Mouse (Mus musculus): ENCODE measurements at regions not wholly inside any gene's neighbourhood (a gene's known extent, or its start where the extent isn't known, plus 50 kb on each side); places are given as distances from the start of the nearest gene placed in this dataset.
A peak's percentile ranks its signal among the peaks of the same experiment; 100 is the strongest.

GRCm38 (mm10) chr2:51362825-51363616 is 214.1 kb upstream of the Rnd3 start:
- no peak for ATAC-seq (replicated peaks)
- Histone ChIP-seq H3K27me3 (replicated peaks) (no peaks in the 10 kb centered on the region), H3K9me3 (no peaks in the 10 kb centered on the region), H3K4me2 (no peak overlapping the region), H3K4me3 (no peak overlapping the region), H3K36me3 (replicated peaks) (no peaks in the 10 kb centered on the region), H3K27ac (no peak overlapping the region), H3K9ac (no peak overlapping the region), H3K4me1 (no peaks in the 10 kb centered on the region)
- 80% methylated on average over 9 of the region's 9 CpGs for WGBS

- no peaks in the 10 kb centered on the region for H3K36me3 ChIP-seq (replicated peaks)
- no peak overlapping the region for H3K27ac ChIP-seq
- ATAC-seq (replicated peaks): no peak
- no peaks in the 10 kb centered on the region for H3K9me3 ChIP-seq
- H3K4me2 ChIP-seq: no peak overlapping the region
- WGBS: 88% methylated on average over 7 of the region's 7 CpGs
- H3K9ac ChIP-seq: no peak overlapping the region
- no peaks in the 10 kb centered on the region for H3K27me3 ChIP-seq (replicated peaks)
- H3K4me1 ChIP-seq: no peaks in the 10 kb centered on the region
- H3K4me3 ChIP-seq: no peak overlapping the region
These were observed 206.4 kb upstream of the Rnd3 start for GRCm38 (mm10) chr2:51355281-51355680.

- no peaks in the 10 kb centered on the region for H3K9me3 ChIP-seq
These were observed 205.9 kb upstream of the Rnd3 start for GRCm38 (mm10) chr2:51354800-51355199.

GRCm38 (mm10) chr2:51349614-51350013 is 200.7 kb upstream of the Rnd3 start:
- no peaks in the 10 kb centered on the region for H3K27me3 ChIP-seq (replicated peaks)
- H3K36me3 ChIP-seq (replicated peaks): no peaks in the 10 kb centered on the region
- H3K4me3 ChIP-seq: no peak overlapping the region
- 91% methylated on average over 2 of the region's 2 CpGs for whole genome bisulfite sequencing
- H3K9me3 ChIP-seq: no peaks in the 10 kb centered on the region
- no peaks in the 10 kb centered on the region for H3K4me1 ChIP-seq
- H3K4me2 ChIP-seq: no peak overlapping the region
- H3K9ac ChIP-seq: no peak overlapping the region
- ATAC-seq (replicated peaks): no peak
- no peak overlapping the region for H3K27ac ChIP-seq

More at GRCm38 (mm10) chr2:51354800-51355199, 205.9 kb upstream of the Rnd3 start:
- no peak overlapping the region for H3K4me3 ChIP-seq
- H3K9ac ChIP-seq: no peak overlapping the region
- H3K27ac ChIP-seq: no peak overlapping the region
- WGBS: 91% methylated on average over 4 of the region's 4 CpGs
- no peak overlapping the region for H3K4me2 ChIP-seq
- no peaks in the 10 kb centered on the region for H3K36me3 ChIP-seq (replicated peaks)
- ATAC-seq (replicated peaks): no peak
- H3K27me3 ChIP-seq (replicated peaks): no peaks in the 10 kb centered on the region
- H3K4me1 ChIP-seq: no peaks in the 10 kb centered on the region

GRCm38 (mm10) chr2:51348774-51349173 is 199.9 kb upstream of the Rnd3 start:
- WGBS: 88% methylated on average over 2 of the region's 2 CpGs

GRCm38 (mm10) chr2:51347086-51347485 is 198.2 kb upstream of the Rnd3 start:
- ATAC-seq (replicated peaks): no peak
- H3K9ac ChIP-seq: no peak overlapping the region
- 98% methylated on average over 1 of the region's 1 CpGs for WGBS

More at GRCm38 (mm10) chr2:51348774-51349173, 199.9 kb upstream of the Rnd3 start:
- Histone ChIP-seq H3K9me3 (no peaks in the 10 kb centered on the region), H3K4me3 (no peak overlapping the region), H3K27me3 (replicated peaks) (no peaks in the 10 kb centered on the region), H3K4me2 (no peak overlapping the region), H3K27ac (no peak overlapping the region), H3K36me3 (replicated peaks) (no peaks in the 10 kb centered on the region), H3K4me1 (no peaks in the 10 kb centered on the region), H3K9ac (no peak overlapping the region)
- ATAC-seq (replicated peaks): no peak

GRCm38 (mm10) chr2:51342421-51342820 is 193.5 kb upstream of the Rnd3 start:
- Histone ChIP-seq H3K9me3 (no peaks in the 10 kb centered on the region), H3K4me1 (no peaks in the 10 kb centered on the region), H3K4me2 (no peak overlapping the region), H3K27ac (no peak overlapping the region), H3K36me3 (replicated peaks) (no peaks in the 10 kb centered on the region), H3K4me3 (no peak overlapping the region), H3K9ac (no peak overlapping the region), H3K27me3 (replicated peaks) (no peaks in the 10 kb centered on the region)
- no peak for ATAC-seq (replicated peaks)
- WGBS: 72% methylated on average over 1 of the region's 1 CpGs

More at GRCm38 (mm10) chr2:51347086-51347485, 198.2 kb upstream of the Rnd3 start:
- no peak overlapping the region for H3K27ac ChIP-seq
- no peak overlapping the region for H3K4me2 ChIP-seq
- no peaks in the 10 kb centered on the region for H3K4me1 ChIP-seq
- no peaks in the 10 kb centered on the region for H3K9me3 ChIP-seq
- H3K4me3 ChIP-seq: no peak overlapping the region
- no peaks in the 10 kb centered on the region for H3K27me3 ChIP-seq (replicated peaks)
- no peaks in the 10 kb centered on the region for H3K36me3 ChIP-seq (replicated peaks)

- peak overlapping the region; percentile 63 for H3K27ac ChIP-seq
- ATAC-seq (replicated peaks): peak; percentile 81
- WGBS: 31% methylated on average over 6 of the region's 6 CpGs
These were observed 185.5 kb upstream of the Rnd3 start for GRCm38 (mm10) chr2:51334437-51334836.

GRCm38 (mm10) chr2:51327081-51327480 is 178.2 kb upstream of the Rnd3 start:
- no peaks in the 10 kb centered on the region for H3K9me3 ChIP-seq
- no peak for ATAC-seq (replicated peaks)
- H3K4me3 ChIP-seq: no peak overlapping the region
- H3K27me3 ChIP-seq (replicated peaks): no peaks in the 10 kb centered on the region
- H3K27ac ChIP-seq: no peak overlapping the region
- WGBS: 9% methylated on average over 8 of the region's 8 CpGs
- no peak overlapping the region for H3K4me2 ChIP-seq
- no peak overlapping the region for H3K9ac ChIP-seq
- no peaks in the 10 kb centered on the region for H3K36me3 ChIP-seq (replicated peaks)
- H3K4me1 ChIP-seq: 0 out of 2 replicates have a peak, but pooled peaks cover 3% of the 10 kb centered on the region

More at GRCm38 (mm10) chr2:51334437-51334836, 185.5 kb upstream of the Rnd3 start:
- no peaks in the 10 kb centered on the region for H3K9me3 ChIP-seq
- no peak overlapping the region for H3K4me2 ChIP-seq
- no peaks in the 10 kb centered on the region for H3K36me3 ChIP-seq (replicated peaks)
- H3K27me3 ChIP-seq (replicated peaks): no peaks in the 10 kb centered on the region
- no peak overlapping the region for H3K4me3 ChIP-seq
- no peak overlapping the region for H3K9ac ChIP-seq
- H3K4me1 ChIP-seq: peaks cover 13% of the 10 kb centered on the region

GRCm38 (mm10) chr2:51321676-51322075 is 172.8 kb upstream of the Rnd3 start:
- no peak overlapping the region for H3K4me3 ChIP-seq
- H3K36me3 ChIP-seq (replicated peaks): no peaks in the 10 kb centered on the region
- H3K9me3 ChIP-seq: no peaks in the 10 kb centered on the region
- no peaks in the 10 kb centered on the region for H3K4me1 ChIP-seq
- H3K27ac ChIP-seq: no peak overlapping the region
- H3K4me2 ChIP-seq: no peak overlapping the region
- ATAC-seq (replicated peaks): no peak
- H3K27me3 ChIP-seq (replicated peaks): no peaks in the 10 kb centered on the region
- no peak overlapping the region for H3K9ac ChIP-seq
- 82% methylated on average over 5 of the region's 5 CpGs for WGBS

GRCm38 (mm10) chr2:51316452-51316851 is 167.5 kb upstream of the Rnd3 start:
- no peak overlapping the region for H3K4me3 ChIP-seq
- no peaks in the 10 kb centered on the region for H3K4me1 ChIP-seq
- H3K27ac ChIP-seq: no peak overlapping the region
- no peaks in the 10 kb centered on the region for H3K9me3 ChIP-seq
- H3K36me3 ChIP-seq (replicated peaks): no peaks in the 10 kb centered on the region
- H3K4me2 ChIP-seq: no peak overlapping the region
- no peak overlapping the region for H3K9ac ChIP-seq
- ATAC-seq (replicated peaks): no peak
- H3K27me3 ChIP-seq (replicated peaks): no peaks in the 10 kb centered on the region
- WGBS: 69% methylated on average over 8 of the region's 8 CpGs

GRCm38 (mm10) chr2:51313414-51313813 is 164.5 kb upstream of the Rnd3 start:
- Histone ChIP-seq H3K27ac (no peak overlapping the region), H3K4me2 (no peak overlapping the region), H3K4me1 (no peaks in the 10 kb centered on the region), H3K36me3 (replicated peaks) (no peaks in the 10 kb centered on the region), H3K4me3 (no peak overlapping the region), H3K9me3 (no peaks in the 10 kb centered on the region), H3K9ac (no peak overlapping the region), H3K27me3 (replicated peaks) (no peaks in the 10 kb centered on the region)
- WGBS: 72% methylated on average over 4 of the region's 4 CpGs
- ATAC-seq (replicated peaks): no peak

GRCm38 (mm10) chr2:51306257-51306656 is 157.3 kb upstream of the Rnd3 start:
- no peak overlapping the region for H3K27ac ChIP-seq
- no peaks in the 10 kb centered on the region for H3K9me3 ChIP-seq
- no peaks in the 10 kb centered on the region for H3K36me3 ChIP-seq (replicated peaks)
- H3K4me1 ChIP-seq: 0 out of 2 replicates have a peak, but pooled peaks cover 7% of the 10 kb centered on the region
- H3K9ac ChIP-seq: no peak overlapping the region
- no peak overlapping the region for H3K4me2 ChIP-seq
- WGBS: 96% methylated on average over 1 of the region's 1 CpGs
- H3K27me3 ChIP-seq (replicated peaks): no peaks in the 10 kb centered on the region
- ATAC-seq (replicated peaks): no peak
- no peak overlapping the region for H3K4me3 ChIP-seq

Data from midbrain, embryonic 15.5 days (tissue).